Mouse (Mus musculus) 416B (cell line): ENCODE measurements around the gene Ube2d3.
"Not testable (repeated sequence)": the region's sequence is repeated elsewhere in the genome, so short reads cannot be mapped to it uniquely, and the experiment has no call there.

Experiments used
- DNase-seq: peaks from one replicate; pipeline ENCODE4 v3.0.0; 2011; ENCODE audit warnings: low read depth

The Ube2d3 gene

DNA sequence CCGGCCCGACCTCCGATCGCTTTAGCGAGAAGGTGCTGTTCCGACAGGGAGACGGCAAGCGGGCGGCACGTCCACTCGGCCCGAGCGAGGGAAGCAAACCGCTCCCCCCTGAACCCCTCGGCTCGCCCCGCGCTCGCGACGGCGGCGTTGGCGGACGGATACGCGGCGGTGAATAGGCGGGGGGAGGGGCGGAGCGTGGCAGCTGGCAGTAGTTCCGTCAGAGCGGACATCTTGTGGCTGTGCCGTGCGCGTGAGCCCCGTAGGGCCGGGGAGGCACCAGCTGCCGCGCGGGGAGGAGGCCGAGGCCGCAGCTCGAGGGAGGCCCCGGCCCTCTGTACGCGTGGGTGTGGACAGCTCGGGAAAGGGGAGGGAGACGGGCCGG lies 573 bp downstream of the Ube2d3 start:
- no peak for DNase-seq

DNA sequence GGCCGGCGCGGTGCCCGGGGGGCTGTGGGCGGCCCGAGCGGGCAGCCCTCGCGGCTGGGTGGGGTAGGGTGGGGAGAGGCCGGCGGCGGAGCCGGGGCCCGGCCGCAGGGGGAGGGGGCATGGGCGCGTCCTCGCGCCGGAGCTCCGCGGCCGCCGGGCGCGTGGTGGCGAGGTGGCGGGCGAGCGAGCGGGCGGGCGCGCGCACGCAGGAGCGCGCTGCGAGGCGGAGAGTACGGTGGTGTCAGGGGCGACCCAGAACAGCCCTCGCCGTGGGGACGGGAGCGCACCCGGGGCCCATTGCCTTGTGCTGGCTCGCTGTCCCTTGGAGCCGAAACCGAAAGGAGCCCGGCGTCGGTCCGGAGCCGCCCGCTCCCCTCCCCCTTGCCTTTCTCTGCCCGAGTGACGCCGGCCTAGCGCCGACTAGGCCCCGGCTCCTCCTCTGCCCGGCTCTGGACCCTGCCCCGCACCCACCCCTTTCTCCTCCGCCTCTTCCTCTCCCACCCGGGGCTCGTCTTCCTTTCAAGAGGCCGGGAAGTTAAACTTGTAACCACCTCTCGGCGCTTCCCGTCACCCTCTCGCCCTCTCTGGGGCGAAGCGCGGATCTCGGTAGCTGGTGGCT lies 1.1 kb downstream of the Ube2d3 start:
- DNase-seq: peak; percentile 90

DNA sequence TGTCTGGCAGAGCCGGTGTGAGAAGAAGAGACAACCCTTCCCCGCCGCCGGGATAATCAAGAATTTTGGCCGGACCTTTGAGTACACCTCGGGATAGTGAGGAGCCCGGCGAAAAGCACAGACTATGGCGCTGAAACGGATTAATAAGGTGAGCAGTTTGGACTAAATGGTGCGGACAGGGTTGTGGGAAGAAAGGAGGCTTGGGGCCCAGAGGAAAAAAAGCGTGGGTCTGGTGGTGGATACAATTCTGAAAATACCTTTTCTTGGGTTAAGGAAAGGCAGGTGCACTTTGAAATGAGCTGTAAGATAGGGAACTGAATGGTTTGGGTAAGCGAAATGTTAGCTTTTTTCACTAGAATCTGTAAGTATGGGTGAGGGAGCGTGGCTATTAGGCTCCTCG lies 1.7 kb downstream of the Ube2d3 start:
- DNase-seq: no peak

DNA sequence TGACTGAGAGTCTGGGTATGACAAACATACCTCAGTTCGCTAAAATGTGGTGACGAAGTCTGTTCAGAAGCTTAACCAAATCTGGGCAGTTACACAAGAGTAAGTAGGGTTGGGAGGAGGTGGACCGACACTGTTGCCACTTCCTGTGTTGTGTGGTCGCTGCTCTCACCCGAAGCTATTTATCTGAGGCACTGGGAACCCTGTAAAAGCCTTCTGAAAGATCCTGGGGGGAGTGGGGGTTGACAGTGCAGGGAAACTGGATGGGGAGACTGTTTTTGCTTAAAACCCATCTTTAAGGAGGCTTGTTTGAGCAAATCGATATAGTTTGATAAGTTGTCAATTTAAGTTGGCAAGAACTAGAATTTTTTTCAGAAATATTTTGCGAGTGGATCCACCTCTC lies 2.3 kb downstream of the Ube2d3 start:
- peak; percentile 91 for DNase-seq

- no peak for DNase-seq
Measured at GRCm38 (mm10) chr3:135440621-135441020, 2.7 kb downstream of the Ube2d3 start.

- DNase-seq: peak; percentile 28
Measured at GRCm38 (mm10) chr3:135444930-135445329, 7.0 kb downstream of the Ube2d3 start.

DNA sequence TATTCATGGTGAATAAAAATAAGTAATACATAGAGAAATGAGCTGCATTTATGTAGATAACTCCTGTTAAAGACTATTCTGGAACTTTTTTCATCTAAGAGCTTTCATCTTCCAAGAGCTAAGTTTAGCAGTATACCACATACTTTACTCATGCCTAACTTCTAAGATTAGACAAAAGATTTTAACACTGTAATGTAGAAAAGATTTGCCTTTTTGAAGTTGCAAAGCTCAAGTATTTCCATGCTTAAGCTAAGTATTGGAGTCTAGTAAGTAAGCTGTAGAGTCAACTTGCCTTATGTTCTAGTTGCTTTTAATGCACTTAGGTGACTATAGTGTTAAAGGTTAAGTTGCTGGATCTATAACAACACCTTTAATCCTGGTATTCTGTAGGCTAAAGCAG lies 21.0 kb downstream of the Ube2d3 start:
- no peak for DNase-seq

DNA sequence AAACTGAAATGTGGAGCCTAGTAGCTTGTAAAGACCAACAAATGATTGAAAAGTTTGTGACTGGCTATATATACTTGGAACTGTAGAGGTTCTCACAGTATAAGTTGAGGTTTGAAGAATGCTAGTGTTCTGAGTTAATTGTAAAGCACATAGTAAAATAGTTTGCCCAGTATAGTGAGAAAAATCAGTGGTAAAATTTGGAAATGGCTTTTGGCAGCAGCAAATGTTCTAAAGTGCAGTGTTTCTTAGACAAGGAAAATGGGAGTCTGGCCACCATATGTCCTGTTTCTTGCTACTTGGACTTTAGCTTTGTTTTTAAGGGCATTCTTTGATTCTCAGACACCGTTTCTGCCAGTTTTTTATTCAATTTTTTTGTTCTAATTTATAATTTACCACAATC lies 30.5 kb downstream of the Ube2d3 start:
- DNase-seq: no peak

- DNase-seq: no peak
Measured at GRCm38 (mm10) chr3:135469146-135469545, 31.2 kb downstream of the Ube2d3 start.

GRCm38 (mm10) chr3:135469974-135470373 lies 32.0 kb downstream of the Ube2d3 start:
- peak; percentile 84 for DNase-seq

GRCm38 (mm10) chr3:135470823-135471222 lies 32.9 kb downstream of the Ube2d3 start:
- no peak for DNase-seq

DNA sequence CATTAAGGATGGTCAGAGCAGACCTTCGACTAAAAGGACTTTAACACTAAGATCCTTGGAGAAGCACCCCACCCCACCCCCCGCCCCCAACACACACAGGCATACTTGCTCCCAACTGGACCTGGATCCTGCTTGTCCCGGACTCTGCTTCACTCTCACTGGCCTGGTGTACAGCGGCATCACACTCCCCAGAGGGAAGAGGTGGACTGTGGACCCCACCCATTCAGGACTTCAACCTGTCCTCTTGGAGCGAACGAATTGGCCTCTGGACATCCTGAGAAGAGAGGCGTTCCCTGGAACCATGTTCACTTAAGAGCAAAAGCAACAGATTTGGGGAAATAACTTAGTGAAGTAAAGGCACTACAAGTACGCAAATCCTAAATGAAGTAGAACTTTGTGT lies 37.1 kb downstream of the Ube2d3 start:
- DNase-seq: no peak

DNA sequence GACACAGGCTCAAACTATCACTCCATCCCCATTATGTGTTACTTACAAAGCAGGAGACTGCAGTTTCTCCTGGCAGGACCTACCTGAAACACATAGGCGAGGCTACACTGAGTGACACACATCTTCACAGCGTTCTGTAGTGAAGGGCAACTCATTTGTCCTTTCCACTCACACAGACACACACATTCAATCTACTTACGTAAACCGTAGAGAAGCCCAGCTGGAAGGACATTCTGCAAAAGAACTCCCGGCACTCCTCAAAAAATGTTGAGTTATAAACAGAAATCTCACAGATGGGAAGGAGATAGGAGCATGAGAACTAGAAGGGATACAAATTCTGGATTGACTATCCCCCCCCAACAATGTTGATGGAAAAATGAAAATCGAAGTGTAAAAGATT lies 38.3 kb downstream of the Ube2d3 start:
- DNase-seq: no peak

DNA sequence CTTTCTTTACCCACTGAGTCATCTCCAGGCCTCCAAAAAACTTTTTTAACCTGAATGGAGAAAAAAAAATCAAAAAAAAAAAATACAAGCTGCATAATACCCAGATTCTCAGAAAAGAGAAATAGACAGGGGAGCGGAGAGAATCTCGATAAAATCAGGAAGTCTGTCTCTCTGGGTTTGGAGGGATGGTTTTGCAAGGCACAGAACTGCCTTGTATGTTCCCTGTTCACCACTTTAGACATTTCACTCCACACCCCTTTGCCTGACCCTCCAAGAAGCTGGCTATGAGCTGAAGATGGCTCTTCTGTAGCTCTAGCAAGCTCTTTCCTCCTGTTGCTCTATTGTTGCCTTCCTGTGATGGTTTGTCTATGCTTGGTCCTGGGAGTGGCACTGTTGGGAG lies 39.0 kb downstream of the Ube2d3 start:
- DNase-seq: no peak

GRCm38 (mm10) chr3:135479090-135479489 lies 41.1 kb downstream of the Ube2d3 start:
- DNase-seq: not testable (repeated sequence)

GRCm38 (mm10) chr3:135480767-135481166 lies 42.8 kb downstream of the Ube2d3 start:
- no peak for DNase-seq

DNA sequence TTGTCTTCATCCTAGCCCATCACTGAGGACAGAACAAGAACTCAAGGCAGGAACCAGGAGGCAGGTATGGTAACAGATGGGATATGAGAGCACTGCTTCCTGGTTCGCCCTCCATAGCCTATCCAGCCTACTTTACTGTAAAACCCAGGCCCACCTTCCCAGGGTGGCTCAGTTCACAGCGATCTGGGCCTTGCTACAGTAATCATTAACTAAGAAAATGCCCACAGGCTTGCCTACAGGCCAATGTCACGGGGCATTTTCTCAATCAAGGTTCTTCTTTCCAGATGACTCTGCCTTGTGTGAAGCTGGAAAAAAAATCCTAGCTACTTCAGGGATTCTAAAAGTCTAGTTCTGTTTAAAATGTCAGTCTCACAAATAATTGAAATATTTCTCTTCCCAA lies 43.7 kb downstream of the Ube2d3 start:
- DNase-seq: no peak

DNA sequence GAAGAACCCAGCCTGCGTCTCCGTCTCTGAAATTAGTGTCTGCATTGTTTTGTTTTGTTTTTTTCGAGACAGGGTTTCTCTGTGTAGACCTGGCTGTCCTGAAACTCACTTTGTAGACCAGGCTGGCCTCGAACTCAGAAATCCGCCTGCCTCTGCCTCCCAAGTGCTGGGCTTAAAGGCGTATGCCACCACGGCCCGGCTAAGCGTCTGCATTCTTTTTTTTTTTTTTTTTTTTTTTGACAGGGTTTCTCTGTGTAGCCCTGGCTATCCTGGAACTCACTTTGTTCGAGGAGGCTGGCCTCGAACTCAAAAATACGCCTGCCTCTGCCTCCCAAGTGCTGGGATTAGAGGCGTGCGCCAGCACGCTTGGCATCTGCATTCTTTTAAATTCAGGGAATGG lies 46.7 kb downstream of the Ube2d3 start:
- not testable (repeated sequence) for DNase-seq

GRCm38 (mm10) chr3:135485128-135485899 lies 47.4 kb downstream of the Ube2d3 start, which contains the start of gene Manba:
TSS of gene Manba (plus strand) at chr3:135485611.
- peak; percentile 81 for DNase-seq

GRCm38 (mm10) chr3:135485900-135486241 lies 47.9 kb downstream of the Ube2d3 start:
- peak; percentile 57 for DNase-seq

DNA sequence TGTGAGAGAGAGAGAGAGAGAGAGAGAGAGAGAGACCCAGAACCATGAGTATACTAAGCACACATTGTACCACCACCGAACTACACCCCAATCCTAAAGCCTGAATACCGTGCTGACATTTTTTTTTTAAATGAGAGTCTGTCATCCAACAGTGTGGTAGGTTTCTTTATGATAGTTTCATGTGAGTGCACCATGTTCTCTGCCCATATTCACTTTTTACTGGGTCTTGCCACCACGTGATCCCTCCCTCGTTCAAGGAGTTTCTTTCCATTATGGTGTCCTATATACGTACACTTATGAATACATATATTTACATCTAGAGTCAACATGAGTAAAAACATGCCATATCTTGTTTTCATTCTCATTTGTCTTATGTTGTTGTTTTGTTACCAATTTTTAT lies 48.4 kb downstream of the Ube2d3 start:
- no peak for DNase-seq

DNA sequence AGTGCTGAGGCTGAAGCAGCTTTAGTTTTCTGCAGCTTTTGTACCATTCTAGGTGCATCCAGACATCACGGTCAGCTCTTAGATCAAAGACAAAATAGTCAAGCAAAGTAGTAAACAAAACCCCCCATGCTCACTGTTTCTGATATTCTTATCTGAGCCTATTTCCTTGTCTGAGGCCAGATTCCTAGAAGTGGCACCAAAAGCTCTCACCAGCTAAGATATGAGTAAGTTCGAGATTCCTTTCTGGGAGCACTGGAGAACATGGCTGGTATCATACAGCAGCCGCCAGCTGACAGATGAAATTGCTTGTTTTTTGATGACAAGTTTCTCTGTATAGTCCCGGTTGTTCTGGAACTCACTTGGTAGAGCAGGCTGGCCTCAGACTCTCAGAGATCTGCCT lies 49.9 kb downstream of the Ube2d3 start:
- DNase-seq: no peak

DNA sequence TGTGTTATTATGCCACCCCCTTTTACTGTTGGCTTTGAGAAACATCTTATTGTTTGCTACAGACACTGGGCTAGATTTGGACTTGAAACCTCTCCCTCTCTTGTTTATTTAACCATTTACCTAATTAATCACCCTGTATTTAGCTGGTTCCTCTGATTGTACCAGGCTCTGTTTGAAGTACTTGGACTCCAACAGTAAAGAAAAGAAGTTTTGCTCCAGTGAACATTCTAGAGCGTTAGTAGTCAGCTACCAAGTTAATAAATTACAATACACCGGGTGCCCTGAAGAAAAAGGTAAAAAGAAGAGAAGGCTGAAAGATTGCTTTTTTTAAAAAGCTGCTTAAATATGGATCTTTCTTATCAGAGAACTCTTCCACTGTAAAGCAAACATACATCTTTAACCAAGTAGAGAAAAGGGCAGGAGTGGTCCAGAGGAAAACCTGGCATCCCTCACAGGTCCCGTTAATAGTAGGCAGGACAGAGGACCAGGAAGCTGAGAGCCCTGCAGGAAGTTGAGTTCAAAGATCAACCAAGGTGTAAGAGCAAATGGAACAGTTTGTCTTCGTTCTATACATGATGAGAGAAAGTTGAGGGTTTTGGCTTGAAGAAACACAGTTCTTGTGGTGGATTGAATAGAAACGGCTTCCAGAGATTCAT lies 52.0 kb downstream of the Ube2d3 start:
- DNase-seq: no peak
